ENCODE assay signal across 10 mouse cellular contexts in the genomic region with DNA sequence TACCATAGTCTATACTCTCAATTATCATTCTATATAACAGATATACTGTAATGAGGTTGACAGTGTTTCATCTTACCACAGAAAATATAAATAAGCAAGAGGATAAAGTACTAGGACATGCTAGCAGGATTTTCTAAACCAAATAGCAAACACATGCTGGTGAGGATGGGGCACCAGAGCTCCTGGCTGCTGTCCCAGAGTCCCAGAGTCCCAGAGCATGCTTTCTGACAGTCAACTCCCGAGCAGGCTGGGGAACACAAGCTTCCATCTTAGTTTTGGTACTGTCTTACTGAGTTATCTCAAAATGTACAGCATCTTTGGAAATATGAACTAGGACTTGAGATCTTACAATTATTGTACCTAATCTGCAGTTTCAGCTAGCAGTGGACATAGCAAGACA. TPM values are rescaled to one million over a fixed set of nuclear protein-coding genes. Genes with fewer than 3 reads are reported as not detected.
A peak's percentile ranks its signal among the peaks of the same experiment; 100 is the strongest.
DNase-seq lines count a peak whose midpoint lies in the region; ATAC-seq and TF ChIP-seq lines count a peak whose summit lies in the region.
"Had no signal": no experiment of that assay in that cellular context is flagged by ENCODE, and none has a peak within 500 bp of the region (broad histone marks: within the 10 kb centered on the region; RNA-seq: fewer than 3 reads in every experiment).

No protein-coding gene starts in this region.

- intact Hi-C loops in heart, postnatal 14 days (cut with DNase I): no loop called here

- H3K9ac ChIP-seq in lung, embryonic 14.5 days: no peak overlapping the region
- H3K9ac ChIP-seq in kidney, embryonic 15.5 days: no peak overlapping the region
- H3K9ac ChIP-seq: liver, embryonic 14.5 days had no signal

- no peak for TF ChIP-seq CTCF in lung, embryonic 14.5 days (IDR thresholded peaks at IDR 0.05; ENCODE audit: low read depth)
- no peak for TF ChIP-seq CTCF in lung, adult 2 months (IDR thresholded peaks at IDR 0.05; ENCODE audit: insufficient read depth, low read length)

- 47% methylated on average over 1 of the region's 1 CpGs for WGBS in heart, embryonic 10.5 days
- WGBS in lung, embryonic 14.5 days: 20% methylated on average over 1 of the region's 1 CpGs
- 8% methylated on average over 1 of the region's 1 CpGs for WGBS in lung, adult 2 months
- WGBS in kidney, embryonic 15.5 days: 67% methylated on average over 1 of the region's 1 CpGs

- no peaks in the 10 kb centered on the region for H3K27me3 ChIP-seq in heart, embryonic 10.5 days (ENCODE audit: insufficient read depth, poor library complexity, severe bottlenecking)
- H3K27me3 ChIP-seq in lung, embryonic 14.5 days (ENCODE audit: insufficient read depth, low read length): no peaks in the 10 kb centered on the region
- H3K27me3 ChIP-seq in kidney, embryonic 15.5 days: no peaks in the 10 kb centered on the region

- peak; percentile 92 for DNase-seq in heart, adult 11 months
- DNase-seq in heart, embryonic 10.5 days (ENCODE audit: low spot score): no peak
- peak; percentile 73 for DNase-seq in lung, embryonic 14.5 days
- no peak for DNase-seq in lung, adult 2 months
- DNase-seq in cerebellum, adult 18-20 months: peak; percentile 55 to 62
- peak; percentile 45 to 51 for DNase-seq in heart, postnatal 14 days
- DNase-seq in spleen, adult 18-20 months: no peak

- no peak overlapping the region for H3K4me2 ChIP-seq in lung, embryonic 14.5 days
- H3K4me2 ChIP-seq in kidney, embryonic 15.5 days: no peak overlapping the region

- H3K27ac ChIP-seq in heart, embryonic 10.5 days: no peak overlapping the region
- H3K27ac ChIP-seq in lung, embryonic 14.5 days (ENCODE audit: low read depth): peak overlapping the region; percentile 50; the same call in 1 of the 2 replicates
- no peak overlapping the region for H3K27ac ChIP-seq in kidney, embryonic 15.5 days
- H3K27ac ChIP-seq: liver, embryonic 14.5 days had no signal

- H3K9me3 ChIP-seq in heart, embryonic 10.5 days: no peaks in the 10 kb centered on the region
- no peaks in the 10 kb centered on the region for H3K9me3 ChIP-seq in lung, embryonic 14.5 days (ENCODE audit: low read depth, low read length)
- no peaks in the 10 kb centered on the region for H3K9me3 ChIP-seq in kidney, embryonic 15.5 days (replicated peaks)

- H3K36me3 ChIP-seq in heart, embryonic 10.5 days: no peaks in the 10 kb centered on the region
- H3K36me3 ChIP-seq in lung, embryonic 14.5 days (ENCODE audit: insufficient read depth): no peaks in the 10 kb centered on the region
- H3K36me3 ChIP-seq in kidney, embryonic 15.5 days: no peaks in the 10 kb centered on the region

- TF ChIP-seq POLR2A in lung, adult 2 months (IDR thresholded peaks at IDR 0.05; ENCODE audit: borderline replicate concordance, extremely low read depth, low read depth, low read length): no peak

- peaks cover 22% of the 10 kb centered on the region for H3K4me1 ChIP-seq in heart, embryonic 10.5 days
- 0 out of 2 replicates have a peak, but pooled peaks cover 6% of the 10 kb centered on the region for H3K4me1 ChIP-seq in lung, embryonic 14.5 days (ENCODE audit: insufficient read depth)
- no peaks in the 10 kb centered on the region; the same call in 1 of the 2 replicates for H3K4me1 ChIP-seq in lung, adult 2 months (ENCODE audit: control insufficient read depth, insufficient read depth, low read length)
- H3K4me1 ChIP-seq in kidney, embryonic 15.5 days: peaks cover 13% of the 10 kb centered on the region; the same call in 1 of the 2 replicates

- peak; percentile 35; the same call in 1 of the 2 replicates for ATAC-seq in lung, embryonic 14.5 days (ENCODE audit: insufficient read depth)
- ATAC-seq in kidney, embryonic 15.5 days (replicated peaks; ENCODE audit: low FRiP score): no peak
- ATAC-seq: midbrain, embryonic 16.5 days had no signal

- no peak overlapping the region for H3K4me3 ChIP-seq in heart, embryonic 10.5 days
- H3K4me3 ChIP-seq in lung, embryonic 14.5 days (ENCODE audit: low read depth, low read length): no peak overlapping the region
- H3K4me3 ChIP-seq in lung, adult 2 months (replicated peaks; ENCODE audit: extremely low read depth, low read depth, low read length): no peak overlapping the region
- H3K4me3 ChIP-seq in kidney, embryonic 15.5 days (replicated peaks): no peak overlapping the region

RNA-seq across cellular contexts. Expression of a gene that starts 14.8 kb away (rescaled TPM):
- 88.2 and 98.4 TPM in 2 replicates for polyA plus RNA-seq in heart, embryonic 10.5 days (2016; fragmentation: Nextera tagmentation; extraction: Ambion mirVana)
- 163 and 164 TPM in 2 replicates for polyA plus RNA-seq in lung, embryonic 14.5 days (2014; fragmentation: Nextera tagmentation; extraction: Ambion mirVana)
- polyA plus RNA-seq in lung, adult 2 months (2012; rRNA removed): 47.9 and 62.0 TPM in 2 replicates
- total RNA-seq in heart, postnatal 14 days (2021): 100 to 1,000 TPM; 122 to 134 TPM
- 86.4 and 88.5 TPM in 2 replicates for polyA plus RNA-seq in kidney, embryonic 15.5 days (2015; fragmentation: Nextera tagmentation; extraction: Ambion mirVana)

Comparison
In these comparisons a context has a peak if more than half of its experiments do, and no peak if none do; other contexts are left out.
1. DNase-seq: peak in heart, adult 11 months (single experiment), lung, embryonic 14.5 days (single experiment), cerebellum, adult 18-20 months (2 of 2) and heart, postnatal 14 days (2 of 2); none in heart, embryonic 10.5 days (single experiment), lung, adult 2 months (single experiment) and spleen, adult 18-20 months (0 of 2).